Mouse (Mus musculus): ENCODE results near the gene Luc7l2.

Gene Luc7l2

DNA sequence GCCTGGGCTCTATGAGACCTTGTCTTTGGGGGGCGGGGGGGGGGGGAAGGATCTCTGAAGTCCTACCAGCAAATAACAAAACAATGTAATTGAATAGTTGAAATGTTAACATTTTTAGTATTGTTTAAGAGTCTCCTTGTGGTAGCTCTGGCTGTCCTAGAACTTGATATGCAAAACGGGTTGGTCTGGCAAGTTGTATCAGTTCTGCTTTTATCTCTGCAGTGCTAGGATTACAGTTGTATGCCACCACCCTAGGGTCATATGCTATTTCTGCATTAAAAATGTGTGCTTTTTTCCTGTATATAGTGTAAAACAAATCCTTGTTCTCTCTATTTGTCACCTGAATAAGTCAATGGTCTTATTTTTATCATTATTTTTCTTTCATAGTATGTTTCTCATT lies 25.0 kb downstream of the Luc7l2 start:
- no peak for DNase-seq (ENCODE audit: low spot score in 2 of 2)

- no peak for DNase-seq (ENCODE audit: low spot score in 2 of 2)
Measured at GRCm38 (mm10) chr6:38580112-38580857, 29.2 kb downstream of the Luc7l2 start.

- no peak for DNase-seq (ENCODE audit: low spot score in 2 of 2)
Measured at GRCm38 (mm10) chr6:38581711-38582110, 30.6 kb downstream of the Luc7l2 start.

GRCm38 (mm10) chr6:38597481-38597880 lies 46.3 kb downstream of the Luc7l2 start:
- DNase-seq (ENCODE audit: low spot score in 2 of 2), result no peak

- no peak for DNase-seq (ENCODE audit: low spot score in 2 of 2)
Measured at GRCm38 (mm10) chr6:38609892-38610291, 58.8 kb downstream of the Luc7l2 start.

- no peak for DNase-seq (ENCODE audit: low spot score in 2 of 2)
Measured at GRCm38 (mm10) chr6:38622406-38622805, 71.3 kb downstream of the Luc7l2 start.

DNA sequence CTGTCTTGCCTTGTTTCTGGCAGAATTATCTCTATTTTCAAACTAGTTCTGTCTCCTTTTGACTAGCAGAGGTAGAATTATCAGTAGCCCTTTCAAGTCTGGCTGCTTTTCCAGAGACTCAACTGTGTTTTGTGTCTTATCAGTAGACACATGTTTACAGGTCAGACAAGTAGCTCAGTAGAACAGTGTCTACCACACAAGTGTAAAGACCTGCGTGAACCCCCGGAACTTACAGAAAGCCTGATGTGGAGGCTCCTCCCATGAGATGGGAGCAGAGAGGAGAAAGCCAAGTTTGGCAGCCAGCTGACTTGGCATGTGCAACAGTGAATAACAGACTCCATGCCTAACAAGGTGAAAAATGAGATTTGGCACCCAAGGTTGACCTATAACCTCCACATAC lies 72.3 kb downstream of the Luc7l2 start:
- no peak for DNase-seq (ENCODE audit: low spot score in 2 of 2)

DNA sequence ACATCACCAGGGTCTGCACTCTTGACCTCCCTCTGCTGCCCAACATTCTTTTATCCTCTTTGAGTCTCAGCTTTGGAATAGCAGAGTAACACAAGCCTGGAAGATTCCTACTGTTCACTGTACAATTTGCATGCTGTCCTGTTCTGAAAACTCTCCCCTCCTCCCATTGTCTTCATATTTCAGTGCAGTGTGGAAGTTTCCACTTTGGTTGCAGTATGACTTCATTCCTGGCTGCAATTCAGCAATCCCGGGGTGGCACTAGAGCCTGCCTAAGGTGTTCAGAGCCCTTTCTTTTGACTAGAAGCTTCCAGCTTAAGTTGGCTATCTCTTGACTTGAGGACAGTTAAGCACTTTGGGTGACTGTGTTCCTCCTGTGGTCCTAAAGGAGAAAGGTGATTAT lies 73.3 kb downstream of the Luc7l2 start:
- peak in 1 of 2 experiments; percentile 15 for DNase-seq (ENCODE audit: low spot score in 2 of 2)

DNA sequence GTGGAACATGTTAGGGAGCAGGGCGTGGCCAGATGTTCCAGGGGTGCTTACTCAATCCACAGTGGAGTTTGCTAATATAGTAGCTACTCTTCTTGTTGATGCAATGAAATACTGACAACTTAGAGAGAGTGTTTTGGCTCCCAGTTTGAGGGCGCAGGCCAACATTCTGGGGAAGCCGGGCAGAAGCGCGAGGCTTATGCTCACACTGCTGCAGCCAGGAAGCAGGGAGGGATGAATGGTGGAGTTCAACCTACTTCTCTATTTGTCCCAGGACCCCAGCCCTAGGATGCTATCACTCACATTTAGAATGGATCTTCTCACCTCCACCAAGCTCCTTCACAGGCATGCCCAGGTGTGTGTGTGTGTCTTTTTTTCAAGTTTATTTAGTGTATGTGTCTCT lies 75.0 kb downstream of the Luc7l2 start:
- no peak for DNase-seq (ENCODE audit: low spot score in 2 of 2)

DNA sequence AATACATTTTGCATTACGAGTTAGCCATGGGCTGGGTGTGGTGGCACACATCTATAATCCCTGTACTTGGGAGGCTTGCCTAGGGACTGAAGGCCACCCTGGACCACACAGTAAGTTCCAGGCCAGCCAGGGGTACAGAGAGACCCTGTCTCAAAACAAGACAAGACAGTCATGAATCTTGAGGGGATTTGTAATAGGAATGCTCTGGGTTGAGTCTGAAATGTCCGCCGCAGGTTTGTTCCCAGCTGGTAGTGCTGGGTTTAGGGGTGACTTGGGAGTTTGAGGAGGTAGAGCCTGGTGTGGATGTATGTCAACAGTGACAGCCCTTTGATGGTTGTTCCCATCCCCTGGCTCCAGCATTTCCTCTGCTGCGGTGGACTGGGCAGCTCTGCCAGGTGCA lies 75.9 kb downstream of the Luc7l2 start:
- DNase-seq (ENCODE audit: low spot score in 2 of 2), result no peak

GRCm38 (mm10) chr6:38627486-38627885 lies 76.4 kb downstream of the Luc7l2 start:
- DNase-seq (ENCODE audit: low spot score in 2 of 2), result no peak

DNA sequence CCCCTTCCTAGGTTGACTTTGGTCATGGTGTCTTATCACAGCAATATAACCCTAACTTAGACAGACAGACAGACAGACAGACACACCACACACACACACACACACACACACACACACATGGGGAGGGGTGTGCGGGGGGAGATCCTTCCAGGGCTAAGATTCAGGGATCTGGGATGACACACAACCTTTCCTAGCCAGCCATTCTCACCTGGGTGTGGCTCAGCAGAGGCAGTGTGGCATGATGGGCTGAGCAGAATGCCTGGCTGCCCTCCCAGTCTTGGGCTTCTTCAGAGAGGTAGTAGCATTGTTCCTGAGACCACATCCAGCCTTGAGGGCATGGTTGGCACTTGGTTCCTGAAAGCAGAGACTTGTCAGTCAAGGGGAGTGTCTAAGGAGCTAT lies 78.4 kb downstream of the Luc7l2 start:
- no peak for DNase-seq (ENCODE audit: low spot score in 2 of 2)

- no peak for DNase-seq (ENCODE audit: low spot score in 2 of 2)
Measured at GRCm38 (mm10) chr6:38632826-38633225, 81.7 kb downstream of the Luc7l2 start.

GRCm38 (mm10) chr6:38634461-38634860 lies 83.3 kb downstream of the Luc7l2 start:
- no peak for DNase-seq (ENCODE audit: low spot score in 2 of 2)

DNA sequence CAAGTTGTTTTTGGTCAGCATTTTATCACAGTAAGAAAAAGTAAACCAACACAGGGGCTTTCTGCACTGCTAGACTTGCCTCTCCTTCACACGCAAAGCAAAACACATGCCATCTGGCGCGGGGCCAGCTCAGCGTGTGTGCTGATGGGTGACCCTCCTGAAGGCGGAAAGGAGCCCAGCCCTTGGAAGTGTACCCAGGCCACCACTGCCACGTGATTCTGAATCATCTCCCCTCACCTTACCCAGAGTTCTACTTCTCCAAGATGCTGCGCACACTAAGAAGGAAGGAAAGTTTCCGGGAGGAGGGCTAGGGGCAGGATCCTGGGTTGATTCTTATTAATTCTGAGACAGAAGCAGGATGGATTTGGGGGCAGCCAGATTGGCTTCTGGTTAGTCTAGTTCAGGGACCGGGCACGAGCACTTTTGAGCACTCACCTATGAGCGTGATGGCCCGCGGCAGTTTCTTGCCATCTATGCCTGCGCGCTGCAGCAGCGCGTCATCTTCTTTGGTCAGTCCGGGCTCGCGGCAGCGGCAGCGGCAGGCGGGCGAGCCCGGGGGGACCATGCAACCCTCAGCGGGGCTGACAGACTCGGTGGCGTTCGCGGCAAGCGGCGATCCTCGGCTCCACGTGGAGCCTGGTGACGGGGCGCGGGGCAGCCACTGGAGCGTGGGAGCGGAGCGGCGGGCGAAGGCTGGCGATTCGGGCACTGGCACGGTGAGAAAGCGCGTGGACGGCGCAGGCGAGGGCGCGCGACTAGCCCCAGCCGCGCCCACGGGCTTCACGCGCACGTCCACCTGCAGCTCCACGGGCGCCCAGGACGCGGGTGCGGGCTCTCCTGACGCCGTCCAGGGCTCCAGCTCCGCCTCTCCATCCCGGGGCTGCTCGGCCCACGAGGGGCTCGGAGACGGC lies 85.1 kb downstream of the Luc7l2 start:
- DNase-seq (ENCODE audit: low spot score in 2 of 2), result no peak

DNA sequence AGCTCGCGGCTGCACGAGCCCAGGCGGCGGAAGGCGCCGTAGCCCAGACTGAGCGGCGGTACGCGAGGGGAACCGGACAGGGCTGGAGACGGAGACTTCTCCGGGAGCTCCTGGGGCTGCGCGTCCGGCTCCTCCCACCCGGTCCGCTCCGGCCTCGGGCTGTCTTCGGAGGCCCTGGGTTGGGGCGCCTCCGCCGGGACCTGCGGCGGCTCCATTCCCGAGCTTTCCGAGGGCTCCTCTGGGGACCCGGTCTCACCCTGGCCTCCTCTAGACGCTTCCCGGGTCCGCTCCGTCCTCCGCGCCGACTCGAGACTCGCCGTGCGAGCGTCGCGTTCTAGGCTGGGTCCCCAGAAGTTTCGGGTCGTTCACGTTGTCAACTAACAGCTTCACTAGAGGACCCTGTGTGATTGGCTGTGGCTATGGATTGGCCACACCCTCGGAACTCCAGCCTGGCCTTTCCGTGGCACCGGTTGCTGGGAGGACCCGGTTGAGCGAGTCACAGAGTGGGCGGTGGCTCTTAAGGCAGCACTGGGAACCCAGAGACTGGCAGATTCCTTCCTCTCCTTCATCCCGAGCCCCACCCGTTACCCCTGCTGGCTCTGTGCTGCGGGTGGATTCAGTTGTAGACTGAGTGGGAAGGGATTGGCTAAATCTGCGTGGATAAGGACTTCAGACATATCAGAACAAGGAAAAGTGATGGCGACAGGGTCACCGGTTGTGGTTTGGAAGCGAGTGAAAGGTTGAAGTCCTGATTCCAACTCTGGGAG lies 85.9 kb downstream of the Luc7l2 start, which contains the start of gene Klrg2:
TSS of gene Klrg2 (minus strand) at position 391 of the 767 bp plus-strand sequence.
- peak; percentile 70 to 80 for DNase-seq (ENCODE audit: low spot score in 2 of 2)

GRCm38 (mm10) chr6:38640401-38640800 lies 89.3 kb downstream of the Luc7l2 start:
- DNase-seq (ENCODE audit: low spot score in 2 of 2), result no peak

DNA sequence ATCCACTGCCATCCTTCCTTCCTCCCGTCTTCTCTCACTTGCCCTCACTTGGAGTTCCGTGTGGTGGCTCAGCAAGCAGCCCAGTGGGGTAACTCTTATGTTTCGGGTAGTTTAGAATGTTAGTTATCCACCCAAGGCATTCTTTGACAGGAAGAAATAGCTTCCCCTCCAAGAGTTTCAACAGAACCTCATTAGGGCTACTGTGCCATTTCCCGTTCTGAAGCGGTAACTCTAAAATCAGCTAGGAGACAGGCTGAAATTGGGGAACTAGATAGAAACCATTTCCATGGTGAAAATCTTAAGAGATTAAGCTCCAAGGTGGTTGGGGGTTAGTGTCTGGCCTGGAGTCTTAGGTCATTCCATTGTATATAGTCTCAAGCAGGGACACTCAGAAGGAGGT lies 90.1 kb downstream of the Luc7l2 start:
- DNase-seq (ENCODE audit: low spot score in 2 of 2), result peak in 1 of 2 experiments; percentile 17

- no peak for DNase-seq (ENCODE audit: low spot score in 2 of 2)
Measured at GRCm38 (mm10) chr6:38641645-38642044, 90.5 kb downstream of the Luc7l2 start.

DNA sequence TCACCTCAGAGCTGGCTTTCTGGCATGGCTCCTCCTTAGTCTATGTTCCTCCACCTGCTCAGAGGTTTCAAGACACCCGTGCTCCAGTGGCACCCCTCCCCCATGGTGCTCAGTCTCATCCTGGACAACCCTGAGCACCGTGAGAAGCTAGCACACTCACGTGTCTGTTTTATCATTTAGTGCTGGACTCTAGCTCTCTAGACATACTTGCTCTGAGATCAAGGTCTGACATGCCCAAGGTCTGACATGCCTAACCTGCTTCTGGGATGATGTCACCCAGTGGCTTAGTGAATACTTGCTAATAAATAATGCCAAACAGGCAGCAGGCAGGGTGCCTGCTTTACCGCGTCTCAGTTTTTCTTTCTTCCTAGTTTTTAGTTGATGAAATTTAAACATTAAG lies 91.5 kb downstream of the Luc7l2 start:
- DNase-seq (ENCODE audit: low spot score in 2 of 2), result no peak

DNA sequence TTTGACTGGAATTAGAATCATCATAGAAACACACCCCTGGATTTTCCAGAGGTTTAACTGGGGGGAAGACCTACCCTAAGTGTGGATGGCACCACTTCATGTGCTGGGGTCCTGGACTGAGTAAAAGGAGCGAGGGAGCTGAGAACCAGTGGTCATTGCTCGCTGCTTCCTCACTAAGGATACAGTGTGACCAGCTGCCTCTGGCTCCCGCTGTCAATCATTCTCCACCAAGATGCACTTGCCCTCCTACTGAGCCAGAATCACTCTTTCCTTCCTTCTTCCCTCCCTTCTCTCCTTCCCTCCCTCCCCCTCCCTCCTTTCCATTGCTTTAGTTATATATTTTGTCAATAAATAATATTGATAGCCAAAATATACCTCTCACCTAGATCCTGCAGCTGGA lies 91.9 kb downstream of the Luc7l2 start:
- DNase-seq (ENCODE audit: low spot score in 2 of 2), result no peak

- DNase-seq (ENCODE audit: low spot score in 2 of 2), result no peak
Measured at GRCm38 (mm10) chr6:38649545-38649944, 98.4 kb downstream of the Luc7l2 start.

Measured in heart, adult 9 months (tissue).